In genomic region chr3:41591651-41592170, GRCm38 (mm10) we compare ENCODE assay signal across 25 mouse cellular contexts. TPM values are rescaled to one million over a fixed set of nuclear protein-coding genes. Genes with fewer than 3 reads are reported as not detected.
DNase-seq lines count a peak whose midpoint lies in the region; ATAC-seq and TF ChIP-seq lines count a peak whose summit lies in the region.
"Had no signal": no experiment of that assay in that cellular context is flagged by ENCODE, and none has a peak within 500 bp of the region (broad histone marks: within the 10 kb centered on the region; RNA-seq: fewer than 3 reads in every experiment).

No protein-coding gene starts in this region.

- peak; percentile 37 for DNase-seq in adrenal gland, postnatal 10 days
- no peak for DNase-seq in adrenal gland, adult 18-20 months (ENCODE audit: low spot score in 2 of 2)
- DNase-seq in heart, postnatal 14 days, result no peak
- DNase-seq in liver, adult 2 months (ENCODE audit: extremely low read depth, low read depth, low spot score), result no peak
- no peak for DNase-seq in liver, embryonic 11.5 days (ENCODE audit: low spot score)
- no peak for DNase-seq in stomach, postnatal 0 days (ENCODE audit: low spot score)
- no peak for DNase-seq in thymus, postnatal 4 days
- DNase-seq: cerebellum, adult 2 months; cerebellum, postnatal 25 days; embryo, embryonic 11 days; gastrocnemius, postnatal 36 days; layer of hippocampus, postnatal 36 days; liver, embryonic 13.5 days; midbrain, embryonic 14.5 days; thymus, adult 2 months had no signal

- no peak for ATAC-seq in heart, embryonic 13.5 days (ENCODE audit: extremely low read depth, insufficient number of reproducible peaks, low FRiP score, low TSS enrichment)
- ATAC-seq in liver, embryonic 11.5 days (replicated peaks; ENCODE audit: low FRiP score), result no peak
- no peak for ATAC-seq in stomach, postnatal 0 days (ENCODE audit: low FRiP score, low TSS enrichment)
- ATAC-seq: activated CD4-positive, CD25-positive, alpha-beta regulatory T cell, adult 4 months; hindbrain, embryonic 16.5 days had no signal

- no peak overlapping the region for H3K4me3 ChIP-seq in heart, embryonic 13.5 days
- H3K4me3 ChIP-seq in liver, adult 2 months (ENCODE audit: insufficient read depth, low read depth, low read length), result no peak overlapping the region
- H3K4me3 ChIP-seq in liver, embryonic 11.5 days (ENCODE audit: low read depth, low read length), result no peak overlapping the region
- H3K4me3 ChIP-seq in stomach, postnatal 0 days (ENCODE audit: low read depth, low read length), result no peak overlapping the region
- H3K4me3 ChIP-seq: embryonic facial prominence, embryonic 13.5 days; erythroblast, embryonic 14.5 days; forebrain, embryonic 12.5 days; hindbrain, embryonic 10.5 days; layer of hippocampus, adult 2 months; limb, embryonic 12.5 days; liver, embryonic 13.5 days; megakaryocyte, embryonic 14.5 days had no signal

- H3K27me3 ChIP-seq in heart, embryonic 13.5 days (replicated peaks), result no peaks in the 10 kb centered on the region
- no peaks in the 10 kb centered on the region for H3K27me3 ChIP-seq in liver, adult 2 months (ENCODE audit: control insufficient read depth, insufficient read depth, low read length)
- H3K27me3 ChIP-seq in liver, embryonic 11.5 days (replicated peaks; ENCODE audit: control insufficient read depth, insufficient read depth, low read length), result no peaks in the 10 kb centered on the region
- no peaks in the 10 kb centered on the region for H3K27me3 ChIP-seq in stomach, postnatal 0 days (ENCODE audit: control insufficient read depth, insufficient read depth, low read length)
- H3K27me3 ChIP-seq: embryonic facial prominence, embryonic 13.5 days; forebrain, embryonic 12.5 days; limb, embryonic 12.5 days; liver, embryonic 13.5 days; megakaryocyte, embryonic 14.5 days had no signal

- H3K9ac ChIP-seq in heart, embryonic 13.5 days, result 0 out of 2 replicates have a peak overlapping the region, but pooled peaks have one; percentile 29
- H3K9ac ChIP-seq in liver, adult 2 months (ENCODE audit: low read depth, low read length), result peak overlapping the region; percentile 9; the same call in 1 of the 2 replicates
- H3K9ac ChIP-seq in liver, embryonic 11.5 days (ENCODE audit: low read depth, low read length), result no peak overlapping the region
- no peak overlapping the region for H3K9ac ChIP-seq in stomach, postnatal 0 days (ENCODE audit: low read length)
- H3K9ac ChIP-seq: embryonic facial prominence, embryonic 13.5 days; forebrain, embryonic 12.5 days; limb, embryonic 12.5 days; liver, embryonic 13.5 days had no signal

- peaks cover 58% of the 10 kb centered on the region for H3K4me1 ChIP-seq in heart, embryonic 13.5 days
- peaks cover 54% of the 10 kb centered on the region for H3K4me1 ChIP-seq in liver, adult 2 months (ENCODE audit: control insufficient read depth, insufficient read depth, low read length)
- H3K4me1 ChIP-seq in liver, embryonic 11.5 days (replicated peaks; ENCODE audit: control insufficient read depth, insufficient read depth, low read length), result peaks cover 8% of the 10 kb centered on the region
- H3K4me1 ChIP-seq in stomach, postnatal 0 days (replicated peaks; ENCODE audit: control insufficient read depth, insufficient read depth), result no peaks in the 10 kb centered on the region
- H3K4me1 ChIP-seq: forebrain, embryonic 12.5 days had no signal

- intact Hi-C loops in heart, postnatal 14 days (cut with DNase I), result loop anchor here (5.0 kb wide), 1 partner anchor 409 kb away; no protein-coding TSS in a partner anchor

- no peak for TF ChIP-seq CTCF in liver, adult 2 months (IDR thresholded peaks at IDR 0.05; ENCODE audit: low read depth, low read length)
- no peak for TF ChIP-seq CTCF in stomach, postnatal 0 days (IDR thresholded peaks at IDR 0.05; ENCODE audit: low read depth)

- H3K9me3 ChIP-seq in heart, embryonic 13.5 days, result no peaks in the 10 kb centered on the region
- no peaks in the 10 kb centered on the region for H3K9me3 ChIP-seq in liver, embryonic 11.5 days (ENCODE audit: control insufficient read depth, low read length)
- no peaks in the 10 kb centered on the region for H3K9me3 ChIP-seq in stomach, postnatal 0 days (ENCODE audit: control insufficient read depth, low read length)
- H3K9me3 ChIP-seq: embryonic facial prominence, embryonic 13.5 days; forebrain, embryonic 12.5 days; hindbrain, embryonic 10.5 days; limb, embryonic 12.5 days; liver, embryonic 13.5 days; megakaryocyte, embryonic 14.5 days had no signal

- no peak for TF ChIP-seq EP300 in stomach, postnatal 0 days (optimal IDR thresholded peaks at IDR 0.05)

- H3K36me3 ChIP-seq in heart, embryonic 13.5 days, result peaks cover 67% of the 10 kb centered on the region
- peaks cover 9% of the 10 kb centered on the region; the same call in 1 of the 2 replicates for H3K36me3 ChIP-seq in liver, adult 2 months (ENCODE audit: control insufficient read depth, insufficient read depth, low read length)
- peaks cover 21% of the 10 kb centered on the region for H3K36me3 ChIP-seq in liver, embryonic 11.5 days (ENCODE audit: control insufficient read depth, insufficient read depth, low read length)
- H3K36me3 ChIP-seq in stomach, postnatal 0 days (ENCODE audit: control insufficient read depth, insufficient read depth, low read length), result peaks cover 4% of the 10 kb centered on the region; the same call in 1 of the 2 replicates

- 73% methylated on average over 14 of the region's 14 CpGs for WGBS in heart, embryonic 13.5 days
- 89% methylated on average over 14 of the region's 14 CpGs for WGBS in liver, adult 2 months
- WGBS in liver, embryonic 11.5 days, result 93% methylated on average over 14 of the region's 14 CpGs
- WGBS in stomach, postnatal 0 days, result 93% methylated on average over 14 of the region's 14 CpGs

- H3K4me2 ChIP-seq in heart, embryonic 13.5 days, result no peak overlapping the region
- H3K4me2 ChIP-seq in liver, embryonic 11.5 days, result no peak overlapping the region
- H3K4me2 ChIP-seq in stomach, postnatal 0 days (replicated peaks; ENCODE audit: low read depth), result no peak overlapping the region
- H3K4me2 ChIP-seq: embryonic facial prominence, embryonic 13.5 days; forebrain, embryonic 12.5 days; limb, embryonic 12.5 days; liver, embryonic 13.5 days had no signal

- TF ChIP-seq POLR2A in liver, adult 2 months (IDR thresholded peaks at IDR 0.05; ENCODE audit: extremely low read depth, insufficient read depth, low read length), result no peak

- H3K27ac ChIP-seq in heart, embryonic 13.5 days (replicated peaks), result peak overlapping the region; percentile 44
- peak overlapping the region; percentile 12 for H3K27ac ChIP-seq in liver, adult 2 months (replicated peaks; ENCODE audit: insufficient read depth, low read depth, low read length)
- no peak overlapping the region for H3K27ac ChIP-seq in liver, embryonic 11.5 days (ENCODE audit: low read depth, low read length)
- no peak overlapping the region for H3K27ac ChIP-seq in stomach, postnatal 0 days (replicated peaks)
- H3K27ac ChIP-seq: embryonic facial prominence, embryonic 13.5 days; forebrain, embryonic 12.5 days; hindbrain, embryonic 10.5 days; layer of hippocampus, adult 2 months; limb, embryonic 12.5 days; liver, embryonic 13.5 days had no signal

- peaks cover 23% of the 10 kb centered on the region for H3K79me2 ChIP-seq in liver, adult 2 months (ENCODE audit: control insufficient read depth, insufficient read depth, low read length)

RNA-seq across cellular contexts. Expression of gene Jade1, which starts 36.2 kb away (rescaled TPM):
- total RNA-seq in adrenal gland, postnatal 10 days (2021), result 10 to 100 TPM; 43.5 to 51.6 TPM
- total RNA-seq in adrenal gland, adult 18-20 months (2021), result 10 to 100 TPM; 42.0 to 46.9 TPM
- polyA plus RNA-seq in heart, embryonic 13.5 days (2015; fragmentation: Nextera tagmentation; extraction: Ambion mirVana), result 12.4 and 13.5 TPM in 2 replicates
- total RNA-seq in heart, postnatal 14 days (2021), result 10 to 100 TPM; 28.1 to 28.6 TPM
- total RNA-seq in liver, adult 2 months (2014; rRNA removed), result 29.0 and 37.4 TPM in 2 replicates
- polyA plus RNA-seq in liver, adult 2 months (2012; rRNA removed), result 15.0 and 20.3 TPM in 2 replicates
- polyA plus RNA-seq in liver, embryonic 11.5 days (2014; fragmentation: Nextera tagmentation; extraction: Ambion mirVana), result 16.7 and 18.6 TPM in 2 replicates
- 7.6 and 9.0 TPM in 2 replicates for polyA plus RNA-seq in stomach, postnatal 0 days (2015; fragmentation: Nextera tagmentation; extraction: Ambion mirVana)

Comparison
In these comparisons a context has a peak if more than half of its experiments do, and no peak if none do; other contexts are left out.
1. H3K27ac ChIP-seq: peak in heart, embryonic 13.5 days (single experiment) and liver, adult 2 months (single experiment); none in liver, embryonic 11.5 days (single experiment) and stomach, postnatal 0 days (single experiment).
2. H3K9ac ChIP-seq: peak in heart, embryonic 13.5 days (single experiment) and liver, adult 2 months (single experiment); none in liver, embryonic 11.5 days (single experiment) and stomach, postnatal 0 days (single experiment).